ENCODE assay signal across 18 mouse cellular contexts in the genomic region with DNA sequence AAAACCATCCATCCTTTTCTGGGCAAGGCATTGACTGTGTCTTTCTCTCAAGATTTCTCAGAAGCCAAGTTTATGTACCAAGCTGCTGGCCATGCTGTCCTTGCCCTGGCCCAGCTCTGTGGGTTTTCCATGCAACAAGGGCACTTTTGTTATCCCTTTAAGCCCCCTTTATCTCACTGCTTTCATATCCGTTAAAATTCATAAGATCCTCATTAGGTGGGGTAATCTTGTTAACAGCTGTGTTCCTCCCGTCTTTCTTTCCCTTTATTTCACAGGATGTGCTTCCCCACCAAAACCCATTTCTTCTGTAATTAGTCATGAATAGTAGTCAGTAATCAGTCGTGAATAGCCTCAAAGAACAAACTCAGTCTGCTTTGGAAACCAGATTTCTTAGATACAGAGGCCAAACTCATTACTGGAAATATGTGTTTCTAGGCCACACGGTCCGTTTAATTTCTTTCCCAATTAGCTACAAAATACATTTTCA. TPM values are rescaled to one million over a fixed set of nuclear protein-coding genes. Genes with fewer than 3 reads are reported as not detected.
DNase-seq lines count a peak whose midpoint lies in the region; ATAC-seq and TF ChIP-seq lines count a peak whose summit lies in the region.
"Had no signal": no experiment of that assay in that cellular context is flagged by ENCODE, and none has a peak within 500 bp of the region (broad histone marks: within the 10 kb centered on the region; RNA-seq: fewer than 3 reads in every experiment).

No protein-coding gene starts in this region.

- TF ChIP-seq EP300 in lung, postnatal 0 days (IDR thresholded peaks at IDR 0.05): no peak

- no peak overlapping the region for H3K4me2 ChIP-seq in neural tube, embryonic 11.5 days (ENCODE audit: low read depth)
- H3K4me2 ChIP-seq in neural tube, embryonic 15.5 days: no peak overlapping the region
- H3K4me2 ChIP-seq in forebrain, embryonic 15.5 days (replicated peaks): no peak overlapping the region
- no peak overlapping the region for H3K4me2 ChIP-seq in lung, postnatal 0 days (replicated peaks; ENCODE audit: low read depth, low read length)
- H3K4me2 ChIP-seq: lung, embryonic 15.5 days had no signal

- H3K9me3 ChIP-seq in neural tube, embryonic 11.5 days (ENCODE audit: control insufficient read depth, low read length): no peaks in the 10 kb centered on the region
- H3K9me3 ChIP-seq in neural tube, embryonic 15.5 days (replicated peaks): no peaks in the 10 kb centered on the region
- no peaks in the 10 kb centered on the region for H3K9me3 ChIP-seq in forebrain, embryonic 15.5 days
- H3K9me3 ChIP-seq in lung, postnatal 0 days (ENCODE audit: low read length): no peaks in the 10 kb centered on the region
- H3K9me3 ChIP-seq: lung, embryonic 15.5 days had no signal

- no peak overlapping the region for H3K4me3 ChIP-seq in neural tube, embryonic 11.5 days (ENCODE audit: low read depth, low read length)
- H3K4me3 ChIP-seq in neural tube, embryonic 15.5 days (replicated peaks): no peak overlapping the region
- no peak overlapping the region for H3K4me3 ChIP-seq in forebrain, embryonic 15.5 days
- no peak overlapping the region for H3K4me3 ChIP-seq in lung, postnatal 0 days (ENCODE audit: low read depth, low read length)
- H3K4me3 ChIP-seq: lung, embryonic 15.5 days had no signal

- no peak for TF ChIP-seq CTCF in lung, postnatal 0 days (IDR thresholded peaks at IDR 0.05)

- H3K4me1 ChIP-seq in neural tube, embryonic 11.5 days (ENCODE audit: control insufficient read depth, insufficient read depth, low read length): peaks cover 4% of the 10 kb centered on the region; the same call in 1 of the 2 replicates
- H3K4me1 ChIP-seq in neural tube, embryonic 15.5 days: peaks cover 9% of the 10 kb centered on the region; the same call in 1 of the 2 replicates
- H3K4me1 ChIP-seq in forebrain, embryonic 15.5 days: peaks cover 23% of the 10 kb centered on the region
- no peaks in the 10 kb centered on the region for H3K4me1 ChIP-seq in lung, postnatal 0 days (ENCODE audit: insufficient read depth, low read depth, low read length)
- H3K4me1 ChIP-seq: lung, embryonic 15.5 days had no signal

- no peaks in the 10 kb centered on the region for H3K27me3 ChIP-seq in neural tube, embryonic 11.5 days (ENCODE audit: control insufficient read depth, insufficient read depth, low read length)
- no peaks in the 10 kb centered on the region for H3K27me3 ChIP-seq in neural tube, embryonic 15.5 days (replicated peaks)
- peaks cover 34% of the 10 kb centered on the region for H3K27me3 ChIP-seq in forebrain, embryonic 15.5 days
- no peaks in the 10 kb centered on the region for H3K27me3 ChIP-seq in lung, postnatal 0 days (replicated peaks; ENCODE audit: insufficient read depth, low read length)
- H3K27me3 ChIP-seq: CH12.LX; lung, embryonic 15.5 days; Patski had no signal

- intact Hi-C loops in heart, postnatal 14 days (cut with DNase I): no loop called here

- H3K9ac ChIP-seq in neural tube, embryonic 11.5 days (ENCODE audit: low read length): no peak overlapping the region
- no peak overlapping the region for H3K9ac ChIP-seq in neural tube, embryonic 15.5 days (replicated peaks)
- H3K9ac ChIP-seq in forebrain, embryonic 15.5 days (replicated peaks): no peak overlapping the region
- no peak overlapping the region for H3K9ac ChIP-seq in lung, postnatal 0 days (replicated peaks; ENCODE audit: low read depth)
- H3K9ac ChIP-seq: lung, embryonic 15.5 days had no signal

- peak; percentile 32 for DNase-seq in neural tube, embryonic 11.5 days (ENCODE audit: low spot score)
- peak; percentile 24 for DNase-seq in mesoderm, embryonic 11.5 days (ENCODE audit: low read depth, low spot score)
- DNase-seq in adrenal gland, adult 2 months: no peak
- no peak for DNase-seq in lung, postnatal 0 days (ENCODE audit: low spot score)
- no peak for DNase-seq in heart, postnatal 14 days
- DNase-seq: adrenal gland, adult 8-10 months; thymus, postnatal 4 days had no signal

- no peak overlapping the region for H3K27ac ChIP-seq in neural tube, embryonic 11.5 days (ENCODE audit: low read depth, low read length)
- H3K27ac ChIP-seq in neural tube, embryonic 15.5 days (replicated peaks): no peak overlapping the region
- H3K27ac ChIP-seq in forebrain, embryonic 15.5 days (replicated peaks): peak overlapping the region; percentile 84
- H3K27ac ChIP-seq in lung, postnatal 0 days (ENCODE audit: low read length): no peak overlapping the region
- H3K27ac ChIP-seq: lung, embryonic 15.5 days; stomach, postnatal 0 days had no signal

- peak; percentile 8; the same call in 1 of the 2 replicates for ATAC-seq in neural tube, embryonic 11.5 days (ENCODE audit: insufficient read depth, low FRiP score, low TSS enrichment)
- ATAC-seq in neural tube, embryonic 15.5 days (ENCODE audit: low FRiP score): no peak; the same call in 1 of the 2 replicates
- peak; percentile 67 for ATAC-seq in forebrain, embryonic 15.5 days (replicated peaks)
- ATAC-seq in lung, postnatal 0 days: no peak
- ATAC-seq: Patski had no signal

- H3K36me3 ChIP-seq in neural tube, embryonic 11.5 days (ENCODE audit: control insufficient read depth, insufficient read depth, low read length): no peaks in the 10 kb centered on the region
- no peaks in the 10 kb centered on the region for H3K36me3 ChIP-seq in neural tube, embryonic 15.5 days
- H3K36me3 ChIP-seq in forebrain, embryonic 15.5 days: no peaks in the 10 kb centered on the region
- no peaks in the 10 kb centered on the region for H3K36me3 ChIP-seq in lung, postnatal 0 days (ENCODE audit: insufficient read depth, low read length)
- H3K36me3 ChIP-seq: lung, embryonic 15.5 days had no signal

- WGBS in neural tube, embryonic 11.5 days: 36% methylated on average over 5 of the region's 5 CpGs
- WGBS in neural tube, embryonic 15.5 days: 17% methylated on average over 5 of the region's 5 CpGs
- WGBS in forebrain, embryonic 15.5 days: 1% methylated on average over 5 of the region's 5 CpGs
- 51% methylated on average over 5 of the region's 5 CpGs for WGBS in lung, postnatal 0 days

RNA-seq across cellular contexts. Expression of a gene that starts 12.5 kb away (rescaled TPM):
- not detected in 2 replicates for polyA plus RNA-seq in neural tube, embryonic 11.5 days (2014; fragmentation: Nextera tagmentation; extraction: Ambion mirVana)
- polyA plus RNA-seq in neural tube, embryonic 15.5 days (2015; fragmentation: Nextera tagmentation; extraction: Ambion mirVana): 0.10 TPM in 1 of 2 replicates, not detected in the other
- polyA plus RNA-seq in forebrain, embryonic 15.5 days (2015; fragmentation: Nextera tagmentation; extraction: Ambion mirVana): not detected in 2 replicates
- not detected for total RNA-seq in adrenal gland, adult 2 months (2021)
- not detected in 2 replicates for polyA plus RNA-seq in adrenal gland, adult 2 months (2012; rRNA removed)
- not detected in 2 replicates for polyA plus RNA-seq in lung, postnatal 0 days (2015; fragmentation: Nextera tagmentation; extraction: Ambion mirVana)
- under 1 TPM; 0.32 to 0.41 TPM for total RNA-seq in heart, postnatal 14 days (2021)
- total RNA-seq: adrenal gland, adult 8-10 months; liver, adult 2 months; megakaryocyte-erythroid progenitor cell, adult 5-6 weeks had no signal
- polyA plus RNA-seq: heart, embryonic 16.5 days; liver, adult 2 months; lung, embryonic 15.5 days; Patski; stomach, postnatal 0 days had no signal

RNA-seq across cellular contexts. Expression of a gene that starts 16.0 kb away (rescaled TPM):
- not detected in 2 replicates for polyA plus RNA-seq in neural tube, embryonic 11.5 days (2014; fragmentation: Nextera tagmentation; extraction: Ambion mirVana)
- polyA plus RNA-seq in neural tube, embryonic 15.5 days (2015; fragmentation: Nextera tagmentation; extraction: Ambion mirVana): 0.32 TPM in 1 of 2 replicates, not detected in the other
- polyA plus RNA-seq in forebrain, embryonic 15.5 days (2015; fragmentation: Nextera tagmentation; extraction: Ambion mirVana): 0.05 TPM in 1 of 2 replicates, not detected in the other
- under 1 TPM; 0.40 to 0.48 TPM for total RNA-seq in adrenal gland, adult 2 months (2021)
- not detected in 2 replicates for polyA plus RNA-seq in adrenal gland, adult 2 months (2012; rRNA removed)
- polyA plus RNA-seq in lung, postnatal 0 days (2015; fragmentation: Nextera tagmentation; extraction: Ambion mirVana): not detected in 2 replicates
- total RNA-seq in heart, postnatal 14 days (2021): under 1 TPM in 1 of 2 experiments, not detected in 1; 0.12 TPM
- total RNA-seq: CH12.LX; megakaryocyte-erythroid progenitor cell, adult 5-6 weeks had no signal
- polyA plus RNA-seq: lung, embryonic 15.5 days; Patski had no signal

RNA-seq across cellular contexts. Expression of a gene that starts 44.3 kb away (rescaled TPM):
- 7.5 and 8.8 TPM in 2 replicates for polyA plus RNA-seq in neural tube, embryonic 11.5 days (2014; fragmentation: Nextera tagmentation; extraction: Ambion mirVana)
- polyA plus RNA-seq in neural tube, embryonic 15.5 days (2015; fragmentation: Nextera tagmentation; extraction: Ambion mirVana): 9.0 and 9.9 TPM in 2 replicates
- polyA plus RNA-seq in forebrain, embryonic 15.5 days (2015; fragmentation: Nextera tagmentation; extraction: Ambion mirVana): 44.5 and 44.6 TPM in 2 replicates
- 10 to 100 TPM in 1 of 2 experiments, under 1 TPM in 1; 0.81 to 11.0 TPM for total RNA-seq in adrenal gland, adult 2 months (2021)
- 0.71 and 6.7 TPM in 2 replicates for polyA plus RNA-seq in adrenal gland, adult 2 months (2012; rRNA removed)
- 2.1 and 2.4 TPM in 2 replicates for polyA plus RNA-seq in lung, postnatal 0 days (2015; fragmentation: Nextera tagmentation; extraction: Ambion mirVana)
- total RNA-seq in heart, postnatal 14 days (2021): under 1 TPM; 0.51 to 0.88 TPM
- total RNA-seq: CH12.LX; megakaryocyte-erythroid progenitor cell, adult 5-6 weeks had no signal
- polyA plus RNA-seq: Patski had no signal

RNA-seq across cellular contexts. Expression of a gene that starts 46.1 kb away (rescaled TPM):
- not detected in 2 replicates for polyA plus RNA-seq in neural tube, embryonic 11.5 days (2014; fragmentation: Nextera tagmentation; extraction: Ambion mirVana)
- polyA plus RNA-seq in neural tube, embryonic 15.5 days (2015; fragmentation: Nextera tagmentation; extraction: Ambion mirVana): not detected in 2 replicates
- polyA plus RNA-seq in forebrain, embryonic 15.5 days (2015; fragmentation: Nextera tagmentation; extraction: Ambion mirVana): 0.03 TPM in 1 of 2 replicates, not detected in the other
- total RNA-seq in adrenal gland, adult 2 months (2021): not detected
- polyA plus RNA-seq in adrenal gland, adult 2 months (2012; rRNA removed): not detected in 2 replicates
- 0.23 and 0.35 TPM in 2 replicates for polyA plus RNA-seq in lung, postnatal 0 days (2015; fragmentation: Nextera tagmentation; extraction: Ambion mirVana)
- not detected for total RNA-seq in heart, postnatal 14 days (2021)
- total RNA-seq: CH12.LX; gastrocnemius, postnatal 4 days; megakaryocyte-erythroid progenitor cell, adult 5-6 weeks had no signal
- polyA plus RNA-seq: cortical plate, adult 2 months; heart, embryonic 16.5 days; lung, embryonic 15.5 days; Patski; stomach, postnatal 0 days had no signal

RNA-seq across cellular contexts. Expression of a gene that starts 55.5 kb away (rescaled TPM):
- polyA plus RNA-seq in neural tube, embryonic 11.5 days (2014; fragmentation: Nextera tagmentation; extraction: Ambion mirVana): 16.6 and 20.5 TPM in 2 replicates
- polyA plus RNA-seq in neural tube, embryonic 15.5 days (2015; fragmentation: Nextera tagmentation; extraction: Ambion mirVana): 15.2 and 18.3 TPM in 2 replicates
- polyA plus RNA-seq in forebrain, embryonic 15.5 days (2015; fragmentation: Nextera tagmentation; extraction: Ambion mirVana): 6.2 and 7.7 TPM in 2 replicates
- total RNA-seq in adrenal gland, adult 2 months (2021): 100 to 1,000 TPM; 111 to 120 TPM
- 67.0 and 96.3 TPM in 2 replicates for polyA plus RNA-seq in adrenal gland, adult 2 months (2012; rRNA removed)
- 75.5 and 79.4 TPM in 2 replicates for polyA plus RNA-seq in lung, postnatal 0 days (2015; fragmentation: Nextera tagmentation; extraction: Ambion mirVana)
- 10 to 100 TPM; 15.9 to 17.4 TPM for total RNA-seq in heart, postnatal 14 days (2021)
- total RNA-seq: CH12.LX had no signal

Comparison
In these comparisons a context has a peak if more than half of its experiments do, and no peak if none do; other contexts are left out.
1. ATAC-seq: peak in neural tube, embryonic 11.5 days (single experiment) and forebrain, embryonic 15.5 days (single experiment); none in neural tube, embryonic 15.5 days (single experiment) and lung, postnatal 0 days (single experiment).
2. DNase-seq: peak in neural tube, embryonic 11.5 days (single experiment) and mesoderm, embryonic 11.5 days (single experiment); none in adrenal gland, adult 2 months (single experiment), lung, postnatal 0 days (single experiment) and heart, postnatal 14 days (0 of 2).